Mouse (Mus musculus): ENCODE data around the gene Slc35f3. TPM values are rescaled to one million over a fixed set of nuclear protein-coding genes. Genes with fewer than 3 reads are reported as not detected.

The Slc35f3 gene
- polyA plus RNA-seq, 1 experiment from 2014 or later = 0.83 TPM

- Histone ChIP-seq H3K4me1 (ENCODE audit: control insufficient read depth, insufficient read depth, low read length) (no peaks in the 10 kb centered on the region), H3K36me3 (ENCODE audit: control insufficient read depth, insufficient read depth, low read length) (no peaks in the 10 kb centered on the region), H3K9me3 (ENCODE audit: control insufficient read depth, low read length) (no peaks in the 10 kb centered on the region), H3K27me3 (ENCODE audit: control insufficient read depth, insufficient read depth, low read length) (no peaks in the 10 kb centered on the region), H3K4me3 (ENCODE audit: low read length) (no peak overlapping the region), H3K4me2 (replicated peaks; ENCODE audit: low read depth, low read length) (no peak overlapping the region), H3K9ac (ENCODE audit: low read depth, low read length) (no peak overlapping the region), H3K27ac (ENCODE audit: low read depth, low read length) (no peak overlapping the region)
- no peak for ATAC-seq (ENCODE audit: low FRiP score, low TSS enrichment)
- WGBS = 61% methylated on average over 4 of the region's 4 CpGs
These were observed 25.3 kb upstream of the Slc35f3 start for GRCm38 (mm10) chr8:126273066-126273465.

- no peak for ATAC-seq (ENCODE audit: low FRiP score, low TSS enrichment)
- Histone ChIP-seq H3K4me1 (ENCODE audit: control insufficient read depth, insufficient read depth, low read length) (no peaks in the 10 kb centered on the region), H3K9me3 (ENCODE audit: control insufficient read depth, low read length) (no peaks in the 10 kb centered on the region), H3K27ac (ENCODE audit: low read depth, low read length) (no peak overlapping the region), H3K9ac (ENCODE audit: low read depth, low read length) (no peak overlapping the region), H3K4me2 (replicated peaks; ENCODE audit: low read depth, low read length) (no peak overlapping the region), H3K27me3 (ENCODE audit: control insufficient read depth, insufficient read depth, low read length) (no peaks in the 10 kb centered on the region), H3K4me3 (ENCODE audit: low read length) (no peak overlapping the region), H3K36me3 (ENCODE audit: control insufficient read depth, insufficient read depth, low read length) (no peaks in the 10 kb centered on the region)
- WGBS = 76% methylated on average over 4 of the region's 4 CpGs
These were observed 23.4 kb upstream of the Slc35f3 start for GRCm38 (mm10) chr8:126274866-126275360.

- Histone ChIP-seq H3K27ac (ENCODE audit: low read depth, low read length) (no peak overlapping the region), H3K9me3 (ENCODE audit: control insufficient read depth, low read length) (no peaks in the 10 kb centered on the region), H3K36me3 (ENCODE audit: control insufficient read depth, insufficient read depth, low read length) (no peaks in the 10 kb centered on the region), H3K9ac (ENCODE audit: low read depth, low read length) (no peak overlapping the region), H3K27me3 (ENCODE audit: control insufficient read depth, insufficient read depth, low read length) (no peaks in the 10 kb centered on the region), H3K4me3 (ENCODE audit: low read length) (no peak overlapping the region), H3K4me1 (ENCODE audit: control insufficient read depth, insufficient read depth, low read length) (no peaks in the 10 kb centered on the region), H3K4me2 (replicated peaks; ENCODE audit: low read depth, low read length) (no peak overlapping the region)
- 76% methylated on average over 4 of the region's 4 CpGs for WGBS
- ATAC-seq (ENCODE audit: low FRiP score, low TSS enrichment) = no peak
These were observed 22.5 kb upstream of the Slc35f3 start for GRCm38 (mm10) chr8:126275886-126276285.

GRCm38 (mm10) chr8:126291951-126292350 is 6.4 kb upstream of the Slc35f3 start:
- no peak overlapping the region for H3K27ac ChIP-seq (ENCODE audit: low read depth, low read length)
- ATAC-seq (ENCODE audit: low FRiP score, low TSS enrichment) = no peak
- WGBS = 82% methylated on average over 10 of the region's 10 CpGs

GRCm38 (mm10) chr8:126297284-126297845 is 993 bp upstream of the Slc35f3 start:
- no peak overlapping the region for H3K27ac ChIP-seq (ENCODE audit: low read depth, low read length)
- no peak overlapping the region for H3K9ac ChIP-seq (ENCODE audit: low read depth, low read length)
- no peaks in the 10 kb centered on the region for H3K9me3 ChIP-seq (ENCODE audit: control insufficient read depth, low read length)
- no peaks in the 10 kb centered on the region for H3K4me1 ChIP-seq (ENCODE audit: control insufficient read depth, insufficient read depth, low read length)
- H3K4me2 ChIP-seq (replicated peaks; ENCODE audit: low read depth, low read length) = no peak overlapping the region
- 45% methylated on average over 1 of the region's 1 CpGs for WGBS
- no peaks in the 10 kb centered on the region for H3K36me3 ChIP-seq (ENCODE audit: control insufficient read depth, insufficient read depth, low read length)
- H3K4me3 ChIP-seq (ENCODE audit: low read length) = no peak overlapping the region
- H3K27me3 ChIP-seq (ENCODE audit: control insufficient read depth, insufficient read depth, low read length) = peaks cover 15% of the 10 kb centered on the region
- ATAC-seq (ENCODE audit: low FRiP score, low TSS enrichment) = 0 out of 2 replicates have a peak, but pooled peaks have one; percentile 4

More at GRCm38 (mm10) chr8:126291951-126292350, 6.4 kb upstream of the Slc35f3 start:
- H3K27me3 ChIP-seq (ENCODE audit: control insufficient read depth, insufficient read depth, low read length) = no peaks in the 10 kb centered on the region
- no peak overlapping the region for H3K9ac ChIP-seq (ENCODE audit: low read depth, low read length)
- H3K4me2 ChIP-seq (replicated peaks; ENCODE audit: low read depth, low read length) = no peak overlapping the region
- no peaks in the 10 kb centered on the region for H3K9me3 ChIP-seq (ENCODE audit: control insufficient read depth, low read length)
- H3K4me1 ChIP-seq (ENCODE audit: control insufficient read depth, insufficient read depth, low read length) = no peaks in the 10 kb centered on the region
- no peaks in the 10 kb centered on the region for H3K36me3 ChIP-seq (ENCODE audit: control insufficient read depth, insufficient read depth, low read length)
- H3K4me3 ChIP-seq (ENCODE audit: low read length) = no peak overlapping the region

GRCm38 (mm10) chr8:126299333-126299732 is 975 bp downstream of the Slc35f3 start:
- 21% methylated on average over 7 of the region's 7 CpGs for WGBS
- Histone ChIP-seq H3K27ac (ENCODE audit: low read depth, low read length) (no peak overlapping the region), H3K4me3 (ENCODE audit: low read length) (no peak overlapping the region), H3K9me3 (ENCODE audit: control insufficient read depth, low read length) (no peaks in the 10 kb centered on the region), H3K9ac (ENCODE audit: low read depth, low read length) (no peak overlapping the region), H3K36me3 (ENCODE audit: control insufficient read depth, insufficient read depth, low read length) (no peaks in the 10 kb centered on the region), H3K4me2 (replicated peaks; ENCODE audit: low read depth, low read length) (no peak overlapping the region), H3K4me1 (ENCODE audit: control insufficient read depth, insufficient read depth, low read length) (no peaks in the 10 kb centered on the region), H3K27me3 (ENCODE audit: control insufficient read depth, insufficient read depth, low read length) (peaks cover 15% of the 10 kb centered on the region)
- no peak for ATAC-seq (ENCODE audit: low FRiP score, low TSS enrichment)

GRCm38 (mm10) chr8:126300350-126300749 is 2.0 kb downstream of the Slc35f3 start:
- Histone ChIP-seq H3K36me3 (ENCODE audit: control insufficient read depth, insufficient read depth, low read length) (no peaks in the 10 kb centered on the region), H3K4me3 (ENCODE audit: low read length) (no peak overlapping the region), H3K27me3 (ENCODE audit: control insufficient read depth, insufficient read depth, low read length) (peaks cover 15% of the 10 kb centered on the region), H3K27ac (ENCODE audit: low read depth, low read length) (no peak overlapping the region), H3K9ac (ENCODE audit: low read depth, low read length) (no peak overlapping the region), H3K9me3 (ENCODE audit: control insufficient read depth, low read length) (no peaks in the 10 kb centered on the region), H3K4me1 (ENCODE audit: control insufficient read depth, insufficient read depth, low read length) (no peaks in the 10 kb centered on the region), H3K4me2 (replicated peaks; ENCODE audit: low read depth, low read length) (no peak overlapping the region)
- 87% methylated on average over 5 of the region's 5 CpGs for WGBS
- no peak for ATAC-seq (ENCODE audit: low FRiP score, low TSS enrichment)

GRCm38 (mm10) chr8:126301580-126301979 is 3.2 kb downstream of the Slc35f3 start:
- H3K27me3 ChIP-seq (ENCODE audit: control insufficient read depth, insufficient read depth, low read length) = peaks cover 15% of the 10 kb centered on the region
- no peaks in the 10 kb centered on the region for H3K36me3 ChIP-seq (ENCODE audit: control insufficient read depth, insufficient read depth, low read length)
- H3K4me2 ChIP-seq (replicated peaks; ENCODE audit: low read depth, low read length) = no peak overlapping the region
- no peaks in the 10 kb centered on the region for H3K4me1 ChIP-seq (ENCODE audit: control insufficient read depth, insufficient read depth, low read length)
- ATAC-seq (ENCODE audit: low FRiP score, low TSS enrichment) = no peak
- WGBS = 55% methylated on average over 6 of the region's 6 CpGs
- no peaks in the 10 kb centered on the region for H3K9me3 ChIP-seq (ENCODE audit: control insufficient read depth, low read length)
- no peak overlapping the region for H3K27ac ChIP-seq (ENCODE audit: low read depth, low read length)
- no peak overlapping the region for H3K4me3 ChIP-seq (ENCODE audit: low read length)
- no peak overlapping the region for H3K9ac ChIP-seq (ENCODE audit: low read depth, low read length)

GRCm38 (mm10) chr8:126307164-126307563 is 8.8 kb downstream of the Slc35f3 start:
- Histone ChIP-seq H3K4me2 (replicated peaks; ENCODE audit: low read depth, low read length) (no peak overlapping the region), H3K9ac (ENCODE audit: low read depth, low read length) (no peak overlapping the region), H3K4me3 (ENCODE audit: low read length) (no peak overlapping the region), H3K9me3 (ENCODE audit: control insufficient read depth, low read length) (no peaks in the 10 kb centered on the region), H3K27ac (ENCODE audit: low read depth, low read length) (no peak overlapping the region), H3K36me3 (ENCODE audit: control insufficient read depth, insufficient read depth, low read length) (no peaks in the 10 kb centered on the region), H3K4me1 (ENCODE audit: control insufficient read depth, insufficient read depth, low read length) (no peaks in the 10 kb centered on the region), H3K27me3 (ENCODE audit: control insufficient read depth, insufficient read depth, low read length) (no peaks in the 10 kb centered on the region)
- ATAC-seq (ENCODE audit: low FRiP score, low TSS enrichment) = no peak
- WGBS = 88% methylated on average over 9 of the region's 9 CpGs
